Mouse (Mus musculus) adrenal gland, adult 10 weeks (tissue): ENCODE measurements around the gene Gm3854. TPM values are rescaled to one million over a fixed set of nuclear protein-coding genes. Genes with fewer than 3 reads are reported as not detected.

Experiments
- polyA plus RNA-seq: library from polyadenylated mRNA; stranded (reverse); fragments of 350-450 nt; fragmentation: Illumina TruSeq; extraction: RNeasy Lipid Tissue Mini Kit (QIAGEN cat#74804); gene quantifications from one replicate; pipeline ENCODE4 v1.2.3, GENCODE M21; 2014; ENCODE audit warnings: low read depth, low replicate concordance

The Gm3854 gene
- polyA plus RNA-seq, result 0.17 TPM

GRCm38 (mm10) chr7:6343501-6344071, at the start of gene Gm3854:
Gm3854 (plus strand) TSS chr7:6343759.

GRCm38 (mm10) chr7:6331233-6331956, 12.2 kb upstream of the Gm3854 start, which contains the start of gene Zfp583:
Zfp583 (minus strand) TSS chr7:6331285.

DNA sequence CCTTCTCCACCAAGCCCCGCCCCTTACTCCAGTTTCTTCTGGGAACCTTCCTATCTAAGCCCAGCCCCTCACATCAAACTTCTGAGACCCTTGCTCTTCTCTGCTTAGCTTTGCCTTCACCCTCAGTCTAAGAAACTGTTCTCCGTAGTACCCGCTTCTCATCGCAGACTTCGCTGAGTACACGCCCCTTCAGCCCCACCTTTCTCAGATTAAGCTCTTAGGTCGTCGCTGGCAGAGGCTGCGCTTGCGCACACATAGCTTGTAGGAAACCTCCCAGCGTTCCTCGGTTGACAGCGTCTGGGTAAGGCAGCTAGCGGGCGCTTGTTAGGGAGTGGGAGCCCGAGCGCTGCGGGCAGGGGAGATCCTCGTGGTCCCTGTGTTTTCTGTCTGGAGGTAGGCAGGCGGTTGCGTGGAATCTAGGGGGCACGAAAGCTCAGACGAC, 19.5 kb downstream of the Gm3854 start, which contains the start of gene Zfp78:
Gene Zfp78, plus strand, starts transcription at position 234 of the 442 bp plus-strand sequence.

GRCm38 (mm10) chr7:6383044-6383455, 39.5 kb downstream of the Gm3854 start, which contains the start of gene Zfp28:
Zfp28 (plus strand) TSS chr7:6383295.

GRCm38 (mm10) chr7:6397996-6398975, 54.7 kb downstream of the Gm3854 start, which contains the start of gene Smim17:
Smim17 (plus strand) TSS chr7:6398715.

Other genes with a start within 250 kb of the Gm3854 start
- gene Zfp787, start 187.8 kb upstream of the Gm3854 start, polyA plus RNA-seq, result 5.1 TPM
- 7.1 TPM for gene Zfp444, start 171.5 kb upstream of the Gm3854 start, polyA plus RNA-seq
- gene Galp, start 146.7 kb upstream of the Gm3854 start, polyA plus RNA-seq, result not detected
- not detected for gene Zscan5b, start 121.5 kb upstream of the Gm3854 start, polyA plus RNA-seq
- not detected for gene Epp13, start 91.0 kb upstream of the Gm3854 start, polyA plus RNA-seq
- 23.6 TPM for gene Zfp667, start 57.2 kb upstream of the Gm3854 start, polyA plus RNA-seq
- 10.8 TPM for gene Zfp583, start 12.5 kb upstream of the Gm3854 start, polyA plus RNA-seq
- gene Zfp78, start 19.5 kb downstream of the Gm3854 start, polyA plus RNA-seq, result 5.9 TPM
- 10.3 TPM for gene Zfp28, start 39.5 kb downstream of the Gm3854 start, polyA plus RNA-seq
- gene Smim17, start 55.0 kb downstream of the Gm3854 start, polyA plus RNA-seq, result 0.41 TPM
- not detected for gene Gm20715, start 66.5 kb downstream of the Gm3854 start, polyA plus RNA-seq
- not detected for gene Olfr1344, start 94.9 kb downstream of the Gm3854 start, polyA plus RNA-seq
- not detected for gene Olfr1336, start 112.4 kb downstream of the Gm3854 start, polyA plus RNA-seq
- gene Olfr1346, start 123.3 kb downstream of the Gm3854 start, polyA plus RNA-seq, result not detected
- gene Olfr5, start 143.2 kb downstream of the Gm3854 start, polyA plus RNA-seq, result not detected
- not detected for gene Olfr1347, start 156.0 kb downstream of the Gm3854 start, polyA plus RNA-seq
- not detected for gene Olfr1348, start 165.0 kb downstream of the Gm3854 start, polyA plus RNA-seq
- gene Olfr1349, start 179.2 kb downstream of the Gm3854 start, polyA plus RNA-seq, result not detected
- not detected for gene Olfr1350, start 221.1 kb downstream of the Gm3854 start, polyA plus RNA-seq